ENCODE assay signal across 13 mouse cellular contexts in the genomic region with DNA sequence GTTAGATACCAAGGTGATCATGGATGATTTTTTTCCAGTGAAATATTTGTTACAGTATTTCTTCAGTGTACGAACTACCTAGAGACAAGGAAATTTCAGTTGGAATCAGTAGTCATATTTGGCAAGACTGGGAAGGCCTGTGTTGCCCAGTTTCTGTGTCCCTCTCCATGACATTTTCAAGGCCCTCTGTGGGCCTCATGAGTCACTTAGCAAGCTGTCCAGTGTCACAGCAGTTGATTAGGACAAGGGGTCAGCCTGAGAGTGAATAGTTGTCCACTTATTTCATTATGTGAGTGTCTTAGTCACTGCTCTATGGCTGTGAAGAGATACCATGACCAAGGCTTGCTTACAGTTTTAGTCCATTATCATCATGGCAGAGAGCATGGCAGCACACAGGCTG.
"Had no signal": no experiment of that assay in that cellular context is flagged by ENCODE, and none has a peak within 500 bp of the region (broad histone marks: within the 10 kb centered on the region; RNA-seq: fewer than 3 reads in every experiment).

No protein-coding gene starts in this region.

- DNase-seq: lung, adult 18-20 months; lung, embryonic 14.5 days; lung, postnatal 10 days; lung, postnatal 4 days; midbrain, embryonic 14.5 days; retina, postnatal 1 day; right cerebral cortex, adult 18-20 months; right cerebral cortex, postnatal 25 days; right cerebral cortex, postnatal 4 days; spleen, adult 18-20 months; thymus, adult 18-20 months; thymus, postnatal 14 days; thymus, postnatal 36 days had no signal
